Mouse (Mus musculus) c-Kit-positive CD71-positive TER-119-negative erythroid progenitor cells, embryonic 14.5 days (primary cell): ENCODE results near the gene Etfb.

Experiments
- DNase-seq: peaks from one replicate; pipeline ENCODE4 v3.0.0-alpha.2; 2013; ENCODE audit warnings: low read depth

The Etfb gene

GRCm38 (mm10) chr7:43449811-43450210 is 5.9 kb downstream of the Etfb start:
- no peak for DNase-seq

GRCm38 (mm10) chr7:43451726-43452125 is 7.8 kb downstream of the Etfb start:
- no peak for DNase-seq

GRCm38 (mm10) chr7:43452609-43453008 is 8.7 kb downstream of the Etfb start:
- peak; percentile 38 for DNase-seq

GRCm38 (mm10) chr7:43453599-43454355 is 9.9 kb downstream of the Etfb start:
- DNase-seq = no peak

- DNase-seq = no peak
Measured at GRCm38 (mm10) chr7:43454371-43454770, 10.5 kb downstream of the Etfb start.

- no peak for DNase-seq
Measured at GRCm38 (mm10) chr7:43462851-43463250, 19.0 kb downstream of the Etfb start, which contains the start of gene Vsig10l. Vsig10l (plus strand) TSS chr7:43463151.

- DNase-seq = no peak
Measured at GRCm38 (mm10) chr7:43463976-43464375, 20.1 kb downstream of the Etfb start.

- no peak for DNase-seq
Measured at GRCm38 (mm10) chr7:43464864-43465343, 21.0 kb downstream of the Etfb start.

- DNase-seq = peak; percentile 92
Measured at GRCm38 (mm10) chr7:43465344-43466098, 21.6 kb downstream of the Etfb start.

- peak; percentile 60 for DNase-seq
Measured at GRCm38 (mm10) chr7:43466099-43466694, 22.3 kb downstream of the Etfb start.

- peak; percentile 37 for DNase-seq
Measured at GRCm38 (mm10) chr7:43470373-43470772, 26.5 kb downstream of the Etfb start.

- DNase-seq = no peak
Measured at GRCm38 (mm10) chr7:43475706-43476105, 31.8 kb downstream of the Etfb start.

GRCm38 (mm10) chr7:43476376-43476775 is 32.5 kb downstream of the Etfb start:
- DNase-seq = no peak

- DNase-seq = no peak
Measured at GRCm38 (mm10) chr7:43481191-43481590, 37.3 kb downstream of the Etfb start.

GRCm38 (mm10) chr7:43482090-43482716 is 38.3 kb downstream of the Etfb start:
- no peak for DNase-seq

GRCm38 (mm10) chr7:43483236-43483635 is 39.4 kb downstream of the Etfb start:
- no peak for DNase-seq

- DNase-seq = no peak
Measured at GRCm38 (mm10) chr7:43488646-43489045, 44.8 kb downstream of the Etfb start.

GRCm38 (mm10) chr7:43489631-43490125 is 45.8 kb downstream of the Etfb start, which contains the start of gene Iglon5:
Iglon5 (minus strand) TSS chr7:43490075.
- no peak for DNase-seq

GRCm38 (mm10) chr7:43490182-43490584 is 46.3 kb downstream of the Etfb start:
- DNase-seq = no peak

GRCm38 (mm10) chr7:43490861-43491260 is 47.0 kb downstream of the Etfb start:
- no peak for DNase-seq

GRCm38 (mm10) chr7:43495343-43496021 is 51.6 kb downstream of the Etfb start:
- DNase-seq = no peak
